Mouse (Mus musculus): ENCODE measurements at regions not wholly inside any gene's neighbourhood (a gene's known extent, or its start where the extent isn't known, plus 50 kb on each side); places are given as distances from the start of the nearest gene placed in this dataset.
A peak's percentile ranks its signal among the peaks of the same experiment; 100 is the strongest.

- no peak for DNase-seq
These were observed 4549.1 kb upstream of the Gm7489 start for GRCm38 (mm10) chr15:49335523-49336040.

DNA sequence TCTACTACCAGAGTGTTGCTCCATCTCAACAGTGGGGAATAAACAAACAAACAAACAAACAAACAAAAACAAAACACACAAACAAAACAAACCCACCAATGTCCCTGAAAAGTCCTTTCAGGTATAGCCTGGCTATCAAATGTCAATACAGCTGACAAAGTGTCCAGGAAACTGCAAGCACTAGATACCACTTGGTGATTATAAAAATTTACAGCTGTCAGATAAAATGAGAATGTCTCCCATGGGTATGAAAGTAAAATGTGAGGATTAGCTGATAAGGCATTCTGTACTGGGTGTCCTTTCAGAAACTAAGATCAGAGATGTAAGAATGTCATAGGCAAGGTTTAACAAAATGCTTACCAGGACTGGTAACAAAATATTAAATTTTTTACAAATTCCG is 4537.7 kb upstream of the Gm7489 start:
- no peak for DNase-seq

GRCm38 (mm10) chr15:49356107-49356506 is 4528.6 kb upstream of the Gm7489 start:
- no peak for DNase-seq

DNA sequence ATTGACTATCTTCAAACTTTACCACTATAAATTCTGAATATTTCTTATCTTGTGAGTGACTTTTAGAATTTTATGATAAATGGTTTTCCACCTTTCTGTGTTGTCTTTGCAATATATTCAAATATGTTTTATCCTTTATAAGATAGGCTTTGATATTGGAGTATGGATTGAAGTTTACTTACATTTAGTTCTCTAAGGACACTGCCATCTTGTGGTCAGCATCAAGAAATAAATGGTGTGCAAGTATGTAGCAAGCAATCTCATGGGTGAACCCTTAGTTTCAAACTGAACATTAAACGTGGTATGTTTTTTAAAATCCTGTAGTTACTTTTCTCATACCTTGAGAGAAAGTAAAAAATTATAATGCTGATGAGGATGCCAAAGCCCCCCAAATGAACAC is 4488.7 kb upstream of the Gm7489 start:
- DNase-seq, result no peak

DNA sequence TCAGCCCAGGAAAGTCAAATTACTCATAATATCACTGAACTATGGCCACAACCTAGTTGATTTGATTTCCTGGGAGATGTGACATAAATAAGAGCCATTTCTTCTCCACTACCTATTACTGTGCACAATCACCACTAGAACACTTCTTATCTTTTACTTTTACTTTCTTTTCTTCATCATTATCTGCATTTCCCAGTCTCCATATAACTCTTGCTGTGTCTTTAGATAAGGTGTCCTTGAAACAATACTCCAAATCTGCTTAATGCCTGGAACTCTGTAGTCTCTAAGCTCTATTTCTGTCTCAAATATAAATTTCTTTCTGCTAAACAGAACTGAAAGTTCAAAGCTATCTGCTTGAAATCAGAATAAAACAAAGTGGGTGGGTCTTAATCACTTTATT is 4471.0 kb upstream of the Gm7489 start:
- DNase-seq, result no peak

DNA sequence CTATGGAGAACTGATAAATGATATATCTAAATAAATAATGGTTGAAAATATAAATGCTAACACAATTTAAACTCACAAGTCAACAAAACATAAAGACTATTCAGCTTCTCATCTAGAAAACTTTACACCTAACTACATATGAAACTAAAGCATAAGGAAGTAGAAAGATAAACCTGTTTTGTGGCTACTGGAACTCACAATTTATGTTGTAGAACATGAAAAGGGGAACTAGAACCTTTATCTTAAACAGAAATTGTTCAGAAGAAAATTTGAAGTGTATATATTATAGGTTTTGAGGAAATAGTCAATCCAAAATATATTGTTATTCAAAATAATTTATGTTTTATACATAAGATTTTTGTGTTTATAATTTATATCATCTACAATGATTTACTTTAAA is 4433.4 kb upstream of the Gm7489 start:
- DNase-seq, result no peak

DNA sequence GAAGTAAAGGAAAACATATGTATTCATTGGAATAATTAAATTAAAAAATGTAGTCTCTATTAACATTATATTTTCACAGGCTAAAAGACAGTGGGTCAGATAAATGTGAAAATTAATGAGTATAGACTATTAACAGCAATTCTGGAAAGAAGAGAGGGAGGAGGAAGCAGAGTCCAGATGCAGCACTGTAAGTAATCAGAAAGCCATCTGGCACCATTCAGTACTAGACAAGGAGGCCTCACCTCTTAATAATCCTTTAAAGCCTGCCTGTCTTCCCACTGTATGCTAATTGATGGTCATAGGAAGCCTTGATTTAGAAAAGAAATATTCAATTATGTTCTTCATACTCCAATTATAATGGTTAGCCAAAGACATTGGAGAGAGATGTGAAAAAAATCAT is 4400.1 kb upstream of the Gm7489 start:
- DNase-seq, result no peak

DNA sequence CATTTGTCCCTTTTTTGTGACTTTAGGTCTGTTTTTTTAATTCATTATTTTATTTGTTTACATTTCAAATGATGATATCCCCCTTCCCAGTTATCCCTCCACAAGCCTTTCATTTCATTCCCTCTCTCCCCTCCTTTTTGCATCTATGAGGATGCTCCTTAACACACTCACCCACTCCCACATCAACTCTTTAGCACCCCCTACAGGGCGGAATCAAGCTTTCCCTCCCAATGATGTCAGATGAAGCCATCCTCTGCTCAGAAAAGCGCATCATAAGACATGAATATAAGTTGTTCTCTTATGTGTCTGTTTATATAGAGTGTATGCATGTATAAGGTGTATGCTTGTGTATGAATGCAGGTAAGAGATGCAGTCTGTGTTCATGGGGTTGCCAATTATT is 4391.9 kb upstream of the Gm7489 start:
- DNase-seq, result peak; percentile 6

GRCm38 (mm10) chr15:49501821-49502220 is 4382.9 kb upstream of the Gm7489 start:
- no peak for DNase-seq

All from adrenal gland, postnatal 10 days (tissue).